Mouse (Mus musculus) layer of hippocampus, adult 8-10 months (tissue): Measurements from ENCODE around the gene Lrrc18. TPM values are rescaled to one million over a fixed set of nuclear protein-coding genes. Genes with fewer than 3 reads are reported as not detected.
A peak's percentile ranks its signal among the peaks of the same experiment; 100 is the strongest.

Experiments used
- DNase-seq, 2 experiments: peaks; one replicate each; pipeline ENCODE4 v3.0.0; 2022; ENCODE audit warnings: low spot score in 2 of 2
- total RNA-seq, 4 experiments: library from RNA; stranded (reverse); gene quantifications; 2 replicates each; pipeline ENCODE4 v1.2.4; 2022

The Lrrc18 gene
- total RNA-seq: under 1 TPM; 0.20 to 0.76 (median 0.40) TPM

DNA sequence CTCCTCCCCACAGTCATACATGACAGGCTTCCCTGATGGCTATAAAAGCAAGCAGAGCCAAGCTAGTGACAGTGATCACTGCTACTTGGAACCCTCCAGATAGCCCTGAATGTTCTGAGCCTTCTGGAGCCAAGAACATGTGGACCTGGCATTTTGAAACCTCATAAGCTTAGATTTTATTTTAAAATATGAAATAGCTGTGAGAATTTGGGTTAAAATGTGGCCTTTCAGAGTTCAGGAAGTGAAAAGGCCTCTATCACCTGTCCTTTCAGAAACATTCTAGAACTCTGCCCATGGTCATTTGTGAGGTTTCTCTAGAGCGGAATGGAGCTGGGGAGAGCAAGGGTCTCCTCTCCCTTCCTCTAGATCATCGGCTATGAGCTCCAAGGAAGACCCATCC, at the start of gene Lrrc18:
Lrrc18 (plus strand) TSS at position 301 of the 400 bp plus-strand sequence.
- DNase-seq: no peak

- DNase-seq: peak; percentile 38 to 64
Measured at GRCm38 (mm10) chr14:32947512-32947911, 43.7 kb upstream of the Lrrc18 start.

GRCm38 (mm10) chr14:32950312-32951301, 40.6 kb upstream of the Lrrc18 start:
- DNase-seq: no peak

DNA sequence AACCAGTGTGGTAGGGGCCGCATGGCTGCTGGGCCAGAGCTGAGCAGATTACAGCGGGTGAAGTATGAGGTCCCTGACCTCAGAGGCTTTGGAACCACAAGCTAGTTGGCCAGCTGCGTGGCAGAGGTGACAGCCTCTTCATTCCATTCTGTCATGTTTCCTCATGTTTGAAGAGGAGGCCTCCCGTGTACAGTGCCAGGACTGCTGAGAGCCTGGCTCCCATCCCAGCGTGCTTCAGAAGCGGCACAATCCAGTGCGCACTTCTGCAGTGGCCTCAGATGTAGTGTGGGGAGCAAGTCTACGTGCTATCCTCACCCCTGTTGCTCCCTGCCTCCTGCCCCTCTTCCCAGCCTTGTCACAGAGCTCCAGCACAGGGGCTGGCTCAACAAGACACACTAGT, 34.7 kb upstream of the Lrrc18 start:
- peak in 1 of 2 experiments; percentile 14 for DNase-seq

DNA sequence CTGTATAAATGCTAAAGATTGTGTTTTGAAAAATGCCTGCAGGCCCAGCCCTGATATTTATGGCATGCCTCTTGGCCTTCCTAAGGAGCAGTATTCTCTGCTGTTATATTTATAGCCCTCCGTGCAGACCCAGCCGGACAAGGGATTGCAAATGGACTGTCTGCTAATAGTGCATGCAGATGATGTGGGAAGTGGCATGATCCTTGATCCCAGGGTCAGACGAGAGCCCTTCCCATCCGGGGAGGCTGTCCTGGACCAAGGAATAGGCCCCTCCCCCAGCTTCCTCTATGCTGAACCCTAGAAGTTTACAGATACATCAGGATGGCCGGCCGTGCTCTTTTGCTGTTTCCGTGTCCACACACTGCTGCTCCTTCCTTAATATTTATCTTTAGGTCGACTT, 32.5 kb upstream of the Lrrc18 start:
- no peak for DNase-seq

DNA sequence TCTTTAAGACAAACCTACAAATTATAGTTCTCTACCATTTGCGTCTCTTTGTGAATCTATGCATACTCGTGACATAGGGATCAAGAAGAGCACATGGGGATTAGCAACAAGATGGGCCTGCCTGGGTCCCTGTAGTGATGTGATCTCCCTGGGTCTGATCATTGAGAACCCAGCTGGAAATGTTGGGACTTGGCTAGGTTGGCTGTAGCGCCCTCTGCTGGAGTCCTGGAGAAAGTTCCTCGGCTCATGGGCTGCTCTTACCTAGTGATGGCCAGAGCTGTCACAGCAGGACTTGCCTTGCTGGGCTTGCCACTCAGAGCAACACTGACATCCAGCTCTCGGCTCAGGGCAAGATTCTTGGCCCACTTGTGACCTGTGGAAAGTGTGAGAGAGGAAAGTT, 30.7 kb upstream of the Lrrc18 start:
- peak; percentile 56 to 70 for DNase-seq

DNA sequence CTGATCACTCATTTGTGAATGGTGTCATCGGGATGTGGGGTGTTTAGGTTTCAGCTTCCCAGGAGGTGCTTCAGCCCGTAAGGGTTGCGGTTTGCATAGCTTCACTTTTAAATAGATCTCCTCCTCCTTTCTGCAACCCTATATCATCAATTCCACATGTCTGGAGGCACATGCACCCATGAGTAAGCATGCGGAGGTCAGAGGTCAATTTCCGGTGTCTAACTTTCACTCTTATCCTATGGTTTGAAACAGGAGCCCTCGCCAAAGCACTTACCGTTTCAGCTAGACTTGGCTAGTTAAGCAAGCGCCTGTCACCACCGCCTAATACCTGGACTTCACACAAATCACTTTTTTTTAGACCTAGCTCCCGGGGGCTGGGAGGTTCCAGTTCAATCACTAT, 26.4 kb upstream of the Lrrc18 start:
- no peak for DNase-seq

DNA sequence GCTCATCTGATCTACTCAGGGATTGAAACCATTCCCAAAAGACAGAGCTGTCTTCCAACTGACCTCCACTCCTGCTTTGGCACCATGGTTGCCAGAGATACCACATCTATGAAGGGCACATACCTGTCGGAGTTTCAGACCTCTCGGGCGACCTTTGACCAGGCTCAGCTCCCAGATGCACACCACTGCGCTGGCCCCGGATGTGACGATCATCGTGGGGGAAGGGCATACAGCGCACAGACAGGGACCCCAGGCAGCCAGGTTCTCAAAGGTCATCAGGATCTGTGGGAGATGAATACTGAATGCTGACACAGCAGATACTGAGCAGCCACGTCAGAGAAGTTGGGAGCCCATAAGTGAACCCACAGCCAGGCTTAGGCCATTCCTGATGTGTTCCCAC, 20.5 kb upstream of the Lrrc18 start:
- DNase-seq: no peak

DNA sequence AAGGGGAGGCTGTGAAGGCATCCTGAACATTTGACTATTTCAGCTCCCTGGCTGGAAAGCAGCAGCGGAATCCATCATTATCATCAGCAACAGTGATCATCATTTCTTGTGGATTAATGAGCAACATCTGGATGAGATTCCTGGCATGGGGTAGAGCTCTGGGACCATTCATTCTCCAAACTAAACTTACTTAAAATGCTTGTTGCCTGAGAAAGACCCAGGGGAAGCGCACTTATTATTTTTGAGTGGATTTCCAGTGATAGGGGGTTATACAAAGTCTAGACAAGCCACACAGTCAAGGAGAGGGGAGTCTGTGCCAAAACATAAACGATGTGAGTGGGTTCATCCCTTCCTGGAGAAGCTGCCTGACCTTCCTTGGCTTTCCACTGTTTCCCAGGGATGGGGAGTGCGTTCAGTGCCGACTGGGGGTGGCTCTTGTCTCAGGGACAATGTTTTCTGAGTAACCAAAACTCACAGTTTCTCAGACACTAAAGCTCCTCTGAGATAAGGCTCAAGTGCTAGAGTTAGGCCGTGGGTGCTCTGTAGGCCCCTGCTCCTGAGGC, 6.9 kb upstream of the Lrrc18 start:
- no peak for DNase-seq

DNA sequence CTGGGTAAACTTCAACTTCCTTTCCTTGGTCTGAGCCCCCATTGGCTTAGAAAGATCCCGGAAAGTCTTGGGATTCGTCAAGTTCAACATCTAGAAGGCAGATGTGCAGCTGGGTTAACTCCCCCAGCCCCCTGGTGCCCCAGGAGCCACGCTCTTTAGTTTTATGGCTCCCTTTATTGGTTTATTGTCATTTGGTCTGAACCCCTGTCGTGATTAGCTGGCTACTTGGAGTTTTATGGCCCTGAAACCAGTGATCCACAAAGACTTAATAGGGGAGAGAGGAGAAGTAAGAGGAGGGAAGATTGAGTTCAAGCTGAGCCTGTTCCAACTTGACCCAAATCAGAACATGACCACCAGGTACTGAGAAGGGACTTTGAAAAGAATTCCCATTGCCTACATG, 4.5 kb upstream of the Lrrc18 start:
- no peak for DNase-seq

- DNase-seq: peak in 1 of 2 experiments; percentile 9
Measured at GRCm38 (mm10) chr14:32994954-32995636, 3.9 kb downstream of the Lrrc18 start.

GRCm38 (mm10) chr14:32999511-32999910, 8.3 kb downstream of the Lrrc18 start:
- no peak for DNase-seq

GRCm38 (mm10) chr14:33000112-33000979, 9.2 kb downstream of the Lrrc18 start:
- DNase-seq: no peak

GRCm38 (mm10) chr14:33005114-33005513, 13.9 kb downstream of the Lrrc18 start:
- no peak for DNase-seq

DNA sequence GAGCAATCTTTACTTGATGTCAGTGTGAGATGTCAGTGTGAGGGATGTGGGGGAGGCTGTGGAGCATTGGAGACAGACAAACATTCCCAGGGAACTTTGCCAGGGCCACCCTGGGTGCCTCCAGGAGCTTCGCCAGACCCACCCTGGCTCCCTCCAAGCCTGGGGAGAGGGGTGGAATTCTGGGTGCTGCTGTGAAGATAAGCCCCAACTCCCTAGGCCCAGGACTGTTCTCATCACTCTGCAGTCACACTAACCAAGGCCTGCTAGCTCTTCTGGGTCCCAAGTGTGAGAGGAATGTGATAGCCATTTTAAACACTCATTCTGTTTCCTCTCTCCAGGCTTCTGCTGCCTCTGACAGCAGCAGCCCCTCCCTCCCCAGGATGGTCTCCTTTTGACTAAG, 16.5 kb downstream of the Lrrc18 start:
- DNase-seq: no peak

GRCm38 (mm10) chr14:33019050-33019449, 27.9 kb downstream of the Lrrc18 start:
- no peak for DNase-seq

DNA sequence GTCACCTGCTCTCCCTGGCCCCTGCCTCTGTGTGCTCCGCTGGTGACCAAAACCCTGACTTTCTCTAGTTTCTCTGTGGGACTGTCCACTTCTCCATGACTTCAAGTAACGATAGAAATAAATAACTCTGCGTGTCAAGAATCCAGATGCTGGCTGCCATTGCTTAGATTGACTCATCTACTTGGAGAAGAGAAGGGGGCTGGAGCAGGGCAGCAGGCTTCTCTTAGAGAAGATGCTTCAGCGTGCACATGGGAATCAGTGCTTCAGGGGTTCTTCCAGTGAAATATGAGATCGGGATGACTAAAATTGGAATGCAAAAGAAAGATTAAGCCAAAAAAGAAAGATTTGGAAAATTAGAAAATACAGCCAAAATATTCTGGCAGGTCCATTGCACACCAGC, 28.4 kb downstream of the Lrrc18 start:
- DNase-seq: no peak

DNA sequence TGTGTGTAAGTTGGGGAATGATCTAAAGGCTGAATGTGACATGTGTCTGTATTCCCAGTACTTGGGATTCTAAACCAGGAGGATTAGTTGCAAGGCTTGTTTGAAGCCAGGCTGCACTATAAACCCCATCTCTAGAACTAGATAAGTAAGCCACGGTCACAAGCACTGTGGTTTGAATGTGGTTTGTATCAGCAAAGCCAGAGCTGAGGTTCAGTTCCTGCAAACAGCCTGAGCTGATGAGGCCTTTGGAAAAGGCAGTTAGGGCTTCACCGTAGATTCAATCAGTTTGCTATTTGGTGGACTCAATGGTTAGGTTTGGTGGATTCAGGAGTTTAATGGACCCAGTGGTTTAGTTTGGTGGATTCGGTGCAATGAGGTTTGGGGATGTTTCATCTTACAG, 39.7 kb downstream of the Lrrc18 start:
- no peak for DNase-seq

DNA sequence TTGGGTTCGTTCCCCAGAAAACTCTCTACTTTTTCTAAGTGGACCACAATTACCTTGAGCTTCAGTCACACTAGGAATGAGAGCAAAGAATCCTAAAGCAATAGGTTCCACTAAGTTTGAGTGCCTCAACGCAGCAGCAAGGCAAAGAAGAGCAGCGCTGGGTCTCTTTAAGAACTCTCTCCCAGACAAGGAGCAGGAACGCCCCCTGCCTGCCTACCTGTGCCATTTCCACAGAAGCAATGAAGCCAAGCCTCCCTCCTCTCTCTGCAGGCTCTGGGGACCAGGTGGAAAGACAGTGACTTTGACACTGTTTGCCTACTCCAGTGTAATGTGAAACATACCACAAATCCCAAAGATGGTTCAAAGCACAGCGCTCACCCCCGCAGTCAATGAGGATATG, 42.2 kb downstream of the Lrrc18 start:
- no peak for DNase-seq

- DNase-seq: no peak
Measured at GRCm38 (mm10) chr14:33035386-33035785, 44.2 kb downstream of the Lrrc18 start.

- no peak for DNase-seq
Measured at GRCm38 (mm10) chr14:33036811-33037210, 45.6 kb downstream of the Lrrc18 start.
